Mouse (Mus musculus): ENCODE results near the gene Myo5c.

GRCm38 (mm10) chr9:75318196-75318595, 86.4 kb downstream of the Myo5c start:
- TF ChIP-seq EP300 (IDR thresholded peaks at IDR 0.05; ENCODE audit: low read depth) (no peak), CTCF (IDR thresholded peaks at IDR 0.05; ENCODE audit: low read depth) (no peak)
